Comparison of ENCODE assay signal across 31 mouse cellular contexts in the genomic region with DNA sequence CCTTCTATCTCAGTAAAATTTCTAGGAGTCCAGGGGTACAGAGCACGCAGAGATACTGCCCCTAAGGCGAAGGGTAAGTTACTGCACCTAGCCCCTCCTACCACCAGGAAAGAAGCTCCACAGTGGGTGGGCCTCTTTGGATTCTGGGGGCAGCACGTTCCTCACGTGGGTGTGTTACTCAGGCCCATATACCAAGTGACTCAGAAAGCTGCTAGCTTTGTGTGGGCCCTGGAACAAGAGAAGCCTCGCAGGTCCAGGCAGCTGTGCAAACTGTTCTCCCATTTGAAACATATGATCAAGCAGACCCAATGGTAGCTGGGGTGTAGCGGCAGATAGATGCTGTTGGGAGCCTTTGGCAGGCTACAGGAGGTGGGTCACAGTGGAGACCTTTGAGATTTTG. TPM values are rescaled to one million over a fixed set of nuclear protein-coding genes. Genes with fewer than 3 reads are reported as not detected.
DNase-seq lines count a peak whose midpoint lies in the region; TF ChIP-seq lines count a peak whose summit lies in the region.
"Had no signal": no experiment of that assay in that cellular context is flagged by ENCODE, and none has a peak within 500 bp of the region (broad histone marks: within the 10 kb centered on the region; RNA-seq: fewer than 3 reads in every experiment).

No protein-coding gene starts in this region.

- no peak overlapping the region for H3K4me3 ChIP-seq in layer of hippocampus, adult 2 months
- no peak overlapping the region for H3K4me3 ChIP-seq in gastrocnemius, adult 2 months
- H3K4me3 ChIP-seq: embryonic facial prominence, embryonic 10.5 days; embryonic facial prominence, embryonic 13.5 days; erythroblast, embryonic 14.5 days; forebrain, embryonic 12.5 days; forebrain, embryonic 15.5 days; heart, embryonic 12.5 days; heart, embryonic 15.5 days; hindbrain, embryonic 10.5 days; hindbrain, embryonic 13.5 days had no signal

- H3K27ac ChIP-seq in layer of hippocampus, adult 2 months = no peak overlapping the region
- H3K27ac ChIP-seq in gastrocnemius, adult 2 months = no peak overlapping the region
- H3K27ac ChIP-seq: embryonic facial prominence, embryonic 10.5 days; embryonic facial prominence, embryonic 13.5 days; forebrain, embryonic 12.5 days; forebrain, embryonic 15.5 days; heart, embryonic 15.5 days; hindbrain, embryonic 10.5 days; hindbrain, embryonic 13.5 days had no signal

- intact Hi-C loops in gastrocnemius, adult 2 months (cut with DNase I) = loop anchor here (5.0 kb wide), 1 partner anchor 38 kb away; no protein-coding TSS in a partner anchor

- TF ChIP-seq CTCF in layer of hippocampus, adult 2 months (conservative IDR thresholded peaks at IDR 0.05) = 0 out of 2 replicates have a peak, but pooled peaks have one; percentile 10
- no peak for TF ChIP-seq CTCF in gastrocnemius, adult 2 months (IDR thresholded peaks at IDR 0.05)

- no peak for DNase-seq in layer of hippocampus, adult 2 months (ENCODE audit: low spot score in 2 of 2)
- DNase-seq in layer of hippocampus, postnatal 25 days (ENCODE audit: extremely low spot score in 1 of 2, low spot score in 1 of 2) = no peak
- peak; percentile 24 for DNase-seq in right cerebral cortex, postnatal 25 days
- no peak for DNase-seq in right cerebral cortex, postnatal 10 days (ENCODE audit: low spot score in 2 of 2)
- peak; percentile 58 for DNase-seq in brain, adult 2 months (ENCODE audit: low read depth, low spot score)
- DNase-seq in gastrocnemius, adult 2 months = no peak
- DNase-seq: adrenal gland, adult 2 months; adrenal gland, postnatal 14 days; B cell, adult 2 months; cerebellum, adult 11-12 months; cerebellum, adult 8-10 months; cerebellum, postnatal 10 days; cerebellum, postnatal 36 days; embryo, embryonic 11 days; gastrocnemius, postnatal 25 days; heart, adult 18-20 months; heart, postnatal 10 days; heart, postnatal 36 days had no signal

RNA-seq across cellular contexts. Expression of a gene that starts 2.0 kb away (rescaled TPM):
- not detected for total RNA-seq in layer of hippocampus, adult 2 months (2021)
- not detected for total RNA-seq in layer of hippocampus, postnatal 25 days (2021)
- not detected for total RNA-seq in gastrocnemius, adult 2 months (2021)
- total RNA-seq: adrenal gland, adult 2 months; adrenal gland, postnatal 14 days; adrenal gland, postnatal 4 days; CH12.LX; G1E; gastrocnemius, adult 8-10 months; gastrocnemius, postnatal 25 days; heart, adult 18-20 months; heart, postnatal 10 days; heart, postnatal 36 days had no signal

RNA-seq across cellular contexts. Expression of a gene that starts 17.8 kb away (rescaled TPM):
- total RNA-seq in layer of hippocampus, adult 2 months (2021) = 100 to 1,000 TPM; 280 to 297 TPM
- total RNA-seq in layer of hippocampus, postnatal 25 days (2021) = 100 to 1,000 TPM; 303 to 347 TPM
- total RNA-seq in gastrocnemius, adult 2 months (2021) = 1,000 to 10,000 TPM; 2,441 to 2,897 TPM

Comparison
In these comparisons a context has a peak if more than half of its experiments do, and no peak if none do; other contexts are left out.
1. DNase-seq: peak in right cerebral cortex, postnatal 25 days (single experiment) and brain, adult 2 months (single experiment); none in layer of hippocampus, adult 2 months (0 of 2), layer of hippocampus, postnatal 25 days (0 of 2), right cerebral cortex, postnatal 10 days (0 of 2) and gastrocnemius, adult 2 months (single experiment).
2. RNA of a gene that starts 17.8 kb away (total RNA-seq): 2,441 to 2,897 TPM in gastrocnemius, adult 2 months; 303 to 347 TPM in layer of hippocampus, postnatal 25 days and 280 to 297 TPM in layer of hippocampus, adult 2 months; every median in the first group is over 4 times any median in the second.